Mouse (Mus musculus): ENCODE data around the gene Kdelc2.

The Kdelc2 gene

DNA sequence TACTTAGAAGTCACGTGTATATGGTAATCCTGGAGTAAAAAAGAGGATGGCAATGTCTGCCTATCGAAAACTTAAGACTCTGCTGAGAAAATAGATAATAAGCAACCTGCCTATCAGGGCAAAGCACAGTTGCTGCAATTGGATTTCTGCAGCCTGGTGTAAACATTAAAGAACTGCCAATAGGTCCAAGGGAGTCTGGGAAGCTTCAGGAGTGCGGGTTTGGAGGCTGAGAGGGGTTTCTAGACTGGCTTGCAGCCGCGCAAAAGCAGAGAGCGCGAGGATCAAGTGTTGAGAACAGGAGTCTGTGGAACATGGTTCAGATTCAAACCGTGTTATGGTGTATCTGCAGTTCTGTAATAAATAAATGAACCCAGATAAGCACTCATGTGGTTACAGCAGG is 1.0 kb downstream of the Kdelc2 start:
- DNase-seq (ENCODE audit: low spot score) = no peak

DNA sequence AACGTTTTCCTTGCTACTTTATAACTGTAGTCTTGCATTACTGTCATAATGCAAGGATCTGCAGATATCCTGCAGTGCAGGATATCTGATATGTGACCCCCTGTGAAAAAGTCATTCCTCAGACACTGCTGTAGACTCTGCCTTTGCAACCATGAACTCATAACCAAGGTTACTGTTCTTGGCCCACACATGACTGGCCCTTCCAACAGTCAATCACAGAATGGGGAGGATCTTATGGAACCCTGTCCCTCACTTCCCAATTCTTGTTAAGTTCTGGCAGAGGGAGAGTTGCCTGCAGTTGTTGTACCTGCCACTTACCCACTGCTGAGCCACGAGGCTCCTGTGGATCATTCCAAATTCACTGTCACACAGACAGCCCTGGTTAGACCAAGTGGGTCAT is 3.6 kb downstream of the Kdelc2 start:
- no peak for DNase-seq (ENCODE audit: low spot score)

DNA sequence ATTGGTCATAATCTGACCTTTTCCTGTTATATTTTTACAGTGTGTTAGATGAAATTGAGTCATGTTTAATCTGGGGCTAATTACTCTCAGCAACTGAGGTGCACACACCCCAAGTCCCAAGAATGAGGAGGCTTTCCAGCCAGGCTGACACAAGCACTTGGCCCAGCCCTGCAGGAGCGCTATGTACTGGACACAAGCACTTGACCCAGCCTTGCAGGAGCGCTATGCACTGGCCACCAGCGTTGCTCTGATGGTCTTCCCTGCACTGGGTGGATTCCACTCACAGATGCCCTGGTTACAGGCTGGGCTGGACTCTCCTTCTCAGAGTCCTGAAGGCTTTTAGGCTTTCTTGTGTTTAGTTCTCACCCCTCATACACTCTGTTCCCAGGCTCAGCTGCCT is 5.3 kb downstream of the Kdelc2 start:
- DNase-seq (ENCODE audit: low spot score) = peak; percentile 60

DNA sequence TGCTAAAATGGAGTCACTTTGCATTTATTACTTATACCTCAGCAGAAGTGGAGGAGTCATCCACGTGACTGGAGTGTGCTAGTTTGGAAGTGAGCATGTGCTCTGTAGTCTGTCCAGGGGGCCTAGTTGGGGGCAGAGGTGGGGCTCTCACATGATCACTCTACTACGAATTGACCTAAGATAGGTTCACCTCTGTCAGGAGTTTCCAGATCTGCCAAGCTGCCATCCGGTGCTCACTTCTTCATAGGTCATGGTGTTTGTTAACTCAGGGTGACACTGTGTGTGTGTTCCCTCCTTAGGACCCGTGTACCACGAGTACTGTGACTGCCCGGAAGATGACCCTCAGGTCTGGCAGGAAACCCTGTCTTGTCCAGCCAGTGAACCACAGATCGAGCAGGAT is 6.3 kb downstream of the Kdelc2 start:
- DNase-seq (ENCODE audit: low spot score) = no peak

DNA sequence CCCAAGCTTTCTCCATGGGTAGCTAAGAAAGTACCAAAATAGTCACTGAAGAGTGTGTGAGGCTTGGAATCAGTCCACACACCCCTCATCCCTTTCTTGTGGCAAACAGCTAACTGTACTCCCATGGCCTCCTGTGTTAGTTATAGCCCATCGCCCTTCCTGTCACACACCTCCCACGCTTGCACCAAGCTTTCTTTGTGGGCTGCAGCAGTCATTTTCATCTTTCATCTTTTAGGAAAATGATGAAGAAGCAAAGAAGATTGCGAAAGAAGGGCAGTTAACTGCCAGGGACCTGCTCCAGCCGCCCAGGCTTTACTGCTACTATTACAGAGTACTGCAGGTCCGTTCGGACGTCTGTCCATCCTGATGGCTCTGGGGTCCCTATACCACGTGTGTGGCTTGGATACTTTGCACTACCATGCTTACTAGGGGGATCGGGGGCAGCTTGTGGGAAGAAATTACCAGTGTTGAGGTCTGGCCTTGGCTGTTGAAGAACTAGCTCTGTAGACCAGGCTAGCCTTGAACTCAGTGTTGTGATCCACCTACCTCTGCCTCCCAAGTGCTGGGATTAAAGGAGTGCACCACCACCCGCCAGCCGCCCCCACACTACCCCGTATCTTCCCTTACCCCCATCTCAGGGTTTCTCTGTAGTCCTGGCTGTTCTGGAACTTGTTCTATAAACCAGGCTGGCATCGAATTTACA is 14.0 kb downstream of the Kdelc2 start:
- DNase-seq (ENCODE audit: low spot score) = no peak

DNA sequence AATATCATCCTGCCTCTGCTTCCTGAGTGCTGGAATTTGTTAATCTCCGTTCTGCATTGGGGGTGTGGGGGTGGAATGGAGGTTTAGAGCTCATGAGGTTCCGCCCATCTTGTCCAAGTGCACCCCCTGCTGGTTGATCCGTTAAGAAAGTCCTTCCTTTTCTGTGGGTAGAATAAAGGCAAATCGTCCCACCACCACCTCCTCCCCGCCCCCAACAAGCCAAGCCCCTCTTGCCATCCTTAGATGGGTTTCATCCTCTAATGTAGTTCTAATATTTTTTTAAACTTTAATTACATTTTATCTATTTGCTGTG is 14.5 kb downstream of the Kdelc2 start:
- DNase-seq (ENCODE audit: low spot score) = peak; percentile 68

DNA sequence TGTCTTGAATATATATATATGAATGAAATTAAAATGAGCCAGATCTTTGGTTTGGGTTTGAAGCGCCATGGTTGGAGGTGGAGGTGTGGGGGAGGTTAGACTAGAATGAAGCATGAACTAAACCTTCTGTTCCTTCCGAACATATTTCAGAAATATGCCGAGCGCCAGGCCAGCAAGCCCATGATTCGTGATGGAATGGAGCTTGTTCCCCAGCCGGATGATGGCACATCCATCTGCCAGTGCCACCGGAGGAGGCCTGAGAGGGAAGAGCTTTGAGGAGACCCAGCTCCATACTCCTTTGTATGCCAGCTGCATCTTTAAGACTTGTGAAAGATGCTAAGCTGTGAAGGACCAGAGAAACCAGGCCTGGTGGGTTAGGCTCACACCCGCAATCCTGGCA is 15.7 kb downstream of the Kdelc2 start:
- no peak for DNase-seq (ENCODE audit: low spot score)

DNA sequence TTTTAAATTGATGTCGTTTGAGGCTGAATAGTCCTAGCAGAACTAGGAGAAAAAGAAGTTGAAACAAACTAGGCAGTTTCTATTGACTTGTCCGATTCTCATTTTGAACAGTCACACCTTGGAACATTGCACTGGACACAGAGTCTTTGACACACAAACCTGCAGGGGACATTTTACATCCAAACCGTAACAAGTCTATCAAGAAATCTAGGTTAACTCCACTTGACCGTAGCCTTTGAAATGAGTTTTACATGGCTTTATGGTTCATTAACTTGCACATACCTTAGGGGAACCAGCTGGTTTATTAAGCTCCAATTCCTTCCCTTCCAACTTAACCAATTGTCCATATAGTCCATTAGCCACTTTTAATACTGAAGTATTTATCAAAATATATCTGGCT is 16.9 kb downstream of the Kdelc2 start:
- DNase-seq (ENCODE audit: low spot score) = no peak

DNA sequence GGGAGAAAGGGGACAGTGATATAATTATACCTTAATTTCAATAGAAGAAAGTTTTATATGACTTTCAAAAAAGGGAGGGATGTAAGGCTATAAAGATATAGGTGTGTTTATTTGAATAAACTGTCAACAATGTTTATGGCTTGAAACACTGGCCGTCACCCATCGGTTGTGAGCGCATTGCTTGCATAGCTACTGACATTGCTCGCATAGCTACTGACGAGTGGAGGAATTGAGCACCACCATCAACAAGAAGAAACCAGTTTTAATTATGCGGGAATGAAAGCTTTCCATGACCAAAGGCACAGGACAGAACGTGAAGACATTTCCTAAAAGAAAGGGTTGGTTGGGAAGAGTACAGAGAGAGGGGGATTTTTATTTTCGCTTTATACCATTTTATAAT is 17.3 kb downstream of the Kdelc2 start:
- peak; percentile 23 for DNase-seq (ENCODE audit: low spot score)

DNA sequence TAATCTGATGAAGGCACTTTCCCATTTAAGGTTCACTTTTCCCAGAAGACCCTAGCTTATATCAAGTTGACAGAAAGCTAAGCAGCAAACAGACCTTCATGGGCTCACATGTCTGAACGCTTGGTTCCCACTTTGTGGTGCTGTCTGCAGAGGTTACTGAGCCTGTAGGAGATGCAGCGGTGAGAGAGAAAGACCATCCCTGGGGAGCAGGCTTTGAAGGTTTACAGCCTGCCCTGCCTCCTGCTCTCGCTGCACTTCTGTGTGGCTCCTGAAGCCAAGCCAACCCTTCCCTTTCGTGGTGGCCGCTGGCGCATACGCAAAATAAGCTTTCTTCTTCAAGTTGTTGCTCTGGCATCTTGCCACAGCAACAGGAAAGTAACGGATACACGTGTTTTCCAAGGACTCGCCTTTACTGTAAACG is 18.5 kb downstream of the Kdelc2 start, which contains the start of gene 4930550C14Rik:
TSS of gene 4930550C14Rik (plus strand) at position 35 of the 421 bp plus-strand sequence.
- DNase-seq (ENCODE audit: low spot score) = peak; percentile 53

DNA sequence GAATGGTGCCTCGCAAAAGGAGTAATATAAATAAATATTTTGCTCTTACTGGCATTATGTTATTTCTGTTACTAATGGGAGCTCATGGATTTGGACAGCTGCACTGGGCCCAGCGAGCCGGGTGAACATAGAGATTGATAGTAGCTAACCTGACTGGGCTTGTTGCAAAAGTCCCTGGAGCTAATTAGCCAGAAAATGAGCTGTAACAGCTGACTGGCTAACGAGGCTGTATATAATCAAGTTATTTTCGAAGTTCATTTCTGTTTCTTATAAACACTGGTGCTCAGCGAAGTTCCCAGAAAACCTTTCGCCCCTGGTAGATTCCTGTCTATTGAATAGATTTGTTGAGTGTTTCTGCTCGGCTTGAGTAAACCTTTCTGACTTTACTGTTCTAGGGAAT is 19.2 kb downstream of the Kdelc2 start:
- DNase-seq (ENCODE audit: low spot score) = no peak

DNA sequence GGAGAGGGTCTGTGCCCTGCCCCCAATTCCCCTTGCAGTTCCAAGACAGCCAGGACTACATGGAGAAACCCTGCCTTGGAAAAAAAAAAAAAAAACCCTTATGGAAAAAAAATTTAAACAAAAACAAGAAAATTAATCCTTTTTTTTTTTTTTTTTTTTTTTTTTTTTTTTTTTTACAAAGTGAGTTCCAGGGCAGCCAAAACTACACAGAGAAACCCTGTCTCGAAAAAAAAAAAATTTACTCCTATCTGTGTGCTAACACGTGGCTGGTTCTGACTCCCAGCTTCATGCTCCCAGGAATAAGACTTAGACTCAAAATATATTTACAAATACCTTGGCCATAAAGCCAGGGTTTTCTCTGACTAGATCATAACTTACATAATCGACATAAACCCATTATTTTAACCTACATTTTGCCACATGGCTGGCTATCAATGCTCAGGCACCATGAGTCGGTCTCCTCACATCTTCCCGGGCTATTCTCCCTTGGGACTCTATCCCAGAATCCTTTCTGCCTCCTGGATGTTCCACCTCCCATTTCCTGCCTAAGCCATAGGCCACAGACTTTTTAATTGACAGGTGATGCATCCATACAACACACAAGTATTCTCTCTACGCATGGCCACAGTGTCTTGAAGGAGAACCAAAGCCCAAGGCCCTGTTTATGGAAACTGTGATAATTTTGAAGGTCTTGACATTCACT is 20.4 kb downstream of the Kdelc2 start:
- DNase-seq (ENCODE audit: low spot score) = no peak

DNA sequence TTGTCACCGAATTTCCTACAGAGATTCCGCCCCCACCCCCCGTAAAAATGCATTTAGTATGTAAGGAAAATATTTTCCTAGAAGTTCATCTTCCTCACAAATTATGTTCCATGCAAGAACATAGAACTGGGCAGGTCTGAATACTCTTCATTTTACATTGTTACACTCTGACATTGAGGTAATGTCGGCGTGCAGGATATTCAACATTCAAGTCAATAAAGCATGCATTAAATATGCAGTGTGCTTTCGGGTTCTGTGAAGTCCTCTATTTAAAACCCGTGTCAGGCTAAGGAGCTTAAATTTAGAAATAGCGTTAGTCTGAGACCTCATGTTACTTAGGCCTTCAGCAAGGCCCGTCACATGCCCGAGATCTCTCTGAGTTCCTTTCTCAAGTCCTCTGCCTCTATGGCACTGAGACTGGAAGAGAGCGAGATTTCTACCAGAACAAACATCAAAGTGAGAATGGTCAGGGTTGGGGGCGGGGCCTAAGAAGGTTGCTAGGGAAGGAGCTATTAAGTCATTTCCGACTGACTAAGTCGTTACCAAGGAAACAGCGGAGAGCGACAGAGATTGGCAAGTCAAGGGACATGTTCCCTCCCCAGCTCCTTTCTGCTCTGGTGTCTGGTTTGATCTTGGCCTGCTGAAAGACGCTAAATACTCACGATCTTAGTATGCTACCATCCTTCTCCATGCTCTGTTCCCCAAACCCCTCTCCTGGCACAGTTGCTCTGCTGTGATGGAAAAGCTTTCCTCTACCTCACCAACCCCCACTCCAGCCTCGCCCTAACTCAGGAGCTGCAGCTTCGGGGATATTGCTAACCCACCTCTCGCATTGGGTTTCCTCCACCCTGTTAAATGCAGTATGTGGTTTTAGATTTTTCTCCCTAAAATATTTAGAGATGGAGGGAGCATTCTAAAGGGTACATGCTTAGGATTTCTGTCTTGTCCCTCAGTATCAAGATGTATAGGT is 21.2 kb downstream of the Kdelc2 start:
- DNase-seq (ENCODE audit: low spot score) = peak; percentile 87

DNA sequence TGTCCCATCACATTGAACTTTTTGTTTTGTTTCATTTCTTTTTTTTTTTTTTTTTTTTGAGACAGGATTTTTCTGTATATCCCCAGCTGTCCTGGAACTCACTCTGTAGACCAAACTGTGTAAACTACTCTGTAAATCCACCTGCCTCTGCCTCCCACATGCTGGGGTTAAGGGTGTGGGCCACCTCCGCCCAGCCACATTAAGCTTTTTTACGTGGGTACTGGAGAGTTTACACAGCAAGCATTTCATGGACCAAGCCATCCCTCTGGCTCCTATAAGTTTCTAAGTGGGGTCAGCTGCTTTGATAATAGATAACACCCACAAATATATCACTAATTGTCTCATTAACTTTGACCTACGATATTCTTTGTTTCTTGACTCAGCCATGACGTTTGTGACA is 24.7 kb downstream of the Kdelc2 start:
- DNase-seq (ENCODE audit: low spot score) = no peak

DNA sequence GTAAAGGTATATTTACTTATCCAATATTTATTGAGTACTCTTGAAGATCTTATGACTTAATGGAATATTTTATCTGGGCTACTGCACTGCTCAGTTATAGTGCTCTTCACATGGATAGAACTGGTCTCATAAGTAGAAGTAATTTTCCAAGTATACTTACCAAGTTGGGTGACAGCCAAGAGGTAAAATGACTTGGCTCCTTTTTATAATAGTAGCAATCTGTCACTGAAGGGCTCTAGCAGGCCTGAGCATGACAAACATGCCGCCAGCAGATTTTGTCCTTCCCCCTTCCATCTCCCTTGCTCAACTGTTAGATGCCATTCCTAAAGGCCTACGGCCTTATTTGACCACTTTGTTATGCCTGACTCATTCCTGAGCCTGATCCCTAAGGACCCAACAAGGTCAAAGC is 25.1 kb downstream of the Kdelc2 start:
- DNase-seq (ENCODE audit: low spot score) = peak; percentile 85

DNA sequence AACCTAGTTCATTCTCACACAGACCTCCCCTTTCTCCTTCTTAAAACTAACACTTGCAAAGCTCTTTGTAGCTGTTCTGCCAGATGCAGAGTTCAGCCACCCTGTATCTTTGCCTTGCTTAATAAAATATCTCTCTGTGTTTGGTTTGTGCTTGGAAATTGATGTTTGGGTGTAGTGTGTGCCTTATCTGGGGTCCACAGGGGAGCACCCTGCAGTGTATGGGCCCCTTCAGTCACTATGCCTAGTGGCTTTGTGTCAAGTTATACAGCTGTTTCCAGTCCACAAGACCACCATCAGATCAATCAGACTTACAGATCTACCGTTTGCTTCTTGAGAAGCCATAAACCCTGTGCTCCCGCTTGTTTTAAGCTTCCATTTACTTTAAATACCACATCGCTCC is 25.6 kb downstream of the Kdelc2 start:
- no peak for DNase-seq (ENCODE audit: low spot score)

DNA sequence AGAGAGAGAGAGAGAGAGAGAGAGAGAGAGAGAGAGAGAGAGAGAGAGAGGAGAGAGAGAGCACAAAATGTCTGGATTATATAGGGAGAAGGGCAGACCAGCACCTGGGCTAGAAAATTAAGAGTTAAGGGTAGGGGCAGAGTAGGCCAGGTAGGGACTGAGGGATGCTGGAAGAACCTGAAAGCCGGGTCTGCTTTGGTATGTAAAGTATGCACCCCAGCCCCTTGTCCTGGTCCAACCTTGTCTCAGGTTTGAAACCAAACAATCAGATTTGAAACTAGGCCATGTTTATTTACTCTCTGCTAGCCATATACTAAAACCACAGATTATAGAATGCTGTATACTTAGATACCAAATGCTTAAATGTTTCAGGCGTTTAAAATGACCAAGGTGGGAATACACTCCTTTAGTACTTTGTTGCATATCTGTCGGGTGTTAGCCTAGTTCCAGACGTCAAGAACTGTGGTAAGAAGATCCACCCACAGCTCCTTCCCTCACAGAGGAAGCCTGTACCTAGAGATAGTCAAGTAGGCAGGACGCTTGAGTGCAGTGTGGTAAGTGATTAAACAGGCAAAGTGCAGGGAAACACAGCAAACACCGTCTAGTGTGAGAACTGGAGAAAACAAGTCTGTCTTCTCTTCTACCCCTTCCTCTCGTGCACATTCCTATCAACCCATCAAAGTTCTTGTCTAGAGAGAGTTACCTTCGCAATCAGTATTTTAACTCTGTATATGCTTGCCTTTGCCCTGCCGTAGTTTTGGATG is 38.5 kb downstream of the Kdelc2 start:
- DNase-seq (ENCODE audit: low spot score) = no peak

DNA sequence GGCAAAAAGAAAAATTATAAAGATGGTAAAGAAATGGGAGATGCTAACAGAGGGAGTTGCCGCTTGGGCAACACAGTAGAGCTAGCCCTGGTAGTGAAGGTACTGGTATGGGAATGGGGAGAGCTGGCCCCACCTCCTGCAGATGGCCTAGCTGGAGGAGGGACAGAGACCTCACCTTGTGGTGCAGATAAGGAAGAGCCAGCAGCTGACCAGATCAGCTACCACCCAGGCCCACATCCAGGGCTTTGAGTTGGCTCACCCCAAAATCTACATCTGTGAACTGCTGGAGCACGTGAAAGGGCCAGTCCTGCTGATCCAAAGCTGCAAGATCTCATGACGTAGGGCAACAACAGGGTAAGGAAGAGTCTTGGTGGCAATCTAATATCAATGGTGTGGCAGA is 42.9 kb downstream of the Kdelc2 start:
- no peak for DNase-seq (ENCODE audit: low spot score)

DNA sequence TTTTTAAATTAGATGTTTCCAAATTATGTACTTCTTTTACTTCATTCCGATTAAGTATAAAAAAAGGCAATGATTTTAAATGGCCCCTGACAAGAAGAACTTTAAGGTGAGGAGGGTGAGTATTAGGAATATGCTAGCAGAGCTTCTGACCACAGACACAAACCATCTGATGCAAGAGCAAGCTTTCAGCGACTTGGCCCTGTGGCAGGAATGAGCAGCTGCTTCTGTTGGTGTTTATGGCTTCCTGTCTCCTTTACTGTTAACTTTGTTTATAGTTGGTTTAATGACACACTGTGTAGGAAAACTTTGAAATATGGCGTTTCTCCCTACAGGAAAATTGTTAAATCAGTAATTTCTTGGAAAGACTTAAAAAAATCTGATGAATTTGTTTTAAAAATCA is 43.8 kb downstream of the Kdelc2 start:
- DNase-seq (ENCODE audit: low spot score) = no peak

DNA sequence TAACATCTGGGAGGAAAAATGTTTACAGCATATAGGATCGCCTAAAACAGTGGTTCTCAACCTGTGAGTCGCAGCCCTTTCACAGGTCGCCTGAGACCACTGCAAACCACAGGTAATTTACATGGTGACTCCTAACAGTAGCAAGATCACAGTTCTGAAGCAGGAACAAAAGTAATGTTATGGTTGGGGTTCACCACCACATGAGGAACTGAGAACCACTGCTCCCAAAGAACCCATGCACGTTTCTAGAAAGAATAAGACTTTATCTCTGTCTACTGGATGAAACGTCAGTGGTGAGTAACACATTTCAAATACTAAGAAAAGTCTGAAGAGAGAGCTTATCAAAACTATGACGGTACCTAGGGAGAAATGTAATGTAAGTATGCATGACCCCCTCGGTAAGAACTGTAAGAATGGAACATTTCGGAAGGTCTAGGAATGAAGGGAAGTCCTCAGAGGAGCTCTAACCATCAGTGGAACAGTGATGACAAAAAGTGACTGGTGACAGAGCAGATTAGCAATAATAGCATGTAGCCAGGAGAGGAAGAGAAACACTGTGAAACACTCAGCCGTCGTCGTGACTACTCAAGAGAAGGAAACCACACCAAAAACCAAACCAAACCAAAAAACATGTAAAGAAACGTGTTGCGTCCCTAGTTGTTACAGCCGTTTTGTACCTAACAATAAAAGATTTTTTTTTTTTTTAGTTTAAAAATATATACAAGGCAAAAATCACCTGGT is 52.2 kb downstream of the Kdelc2 start:
- no peak for DNase-seq (ENCODE audit: low spot score)

DNA sequence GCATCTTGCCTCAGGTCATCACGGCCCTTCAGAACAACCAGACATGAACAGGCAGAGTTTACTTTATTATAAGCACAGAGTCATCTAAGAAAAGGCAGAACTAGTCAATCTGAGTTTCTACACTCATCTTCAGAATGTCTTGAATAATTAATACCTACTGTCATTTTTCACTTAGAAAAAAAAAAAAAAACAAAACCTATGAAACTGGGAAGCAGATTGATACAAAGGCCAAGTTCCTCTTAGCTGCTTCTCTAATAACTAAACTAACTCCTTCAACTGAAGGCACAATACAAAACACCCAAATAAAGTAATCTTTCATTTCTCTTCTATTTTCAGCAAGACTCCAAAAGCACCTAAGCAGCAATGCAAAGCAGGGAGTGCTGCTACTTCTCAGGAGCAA is 66.8 kb downstream of the Kdelc2 start:
- DNase-seq (ENCODE audit: low spot score) = no peak

All from lung, postnatal 25 days (tissue).